Mouse (Mus musculus) hindbrain, embryonic 16.5 days (tissue): ENCODE data around the gene Upk3b. TPM values are rescaled to one million over a fixed set of nuclear protein-coding genes. Genes with fewer than 3 reads are reported as not detected.

Experiments used
- ATAC-seq: fragments of 200-750 bp; cut with Nextera tagmentation; 2 replicates; pipeline ENCODE4 v1.8.0; 2017; ENCODE audit warnings: moderate TSS enrichment, moderate library complexity
- H3K27ac ChIP-seq: fragments of 300-500 bp; sonication (generic); 2 replicates; pipeline ENCODE4 v1.5.1; 2014; ENCODE audit warnings: low read depth, mild to moderate bottlenecking, control low read depth, low read length, moderate library complexity
- H3K27me3 ChIP-seq: fragments of 300-500 bp; sonication (generic); replicated peaks from 2 replicates; pipeline ENCODE4 v1.6.1; 2014; ENCODE audit warnings: low read length; ENCODE audit not compliant: control insufficient read depth, insufficient read depth
- H3K36me3 ChIP-seq: fragments of 300-500 bp; sonication (generic); 2 replicates; pipeline ENCODE4 v1.6.1; 2014; ENCODE audit warnings: mild to moderate bottlenecking, low read length, moderate library complexity, mixed read lengths; ENCODE audit not compliant: control insufficient read depth, insufficient read depth
- H3K4me1 ChIP-seq: fragments of 300-500 bp; sonication (generic); 2 replicates; pipeline ENCODE4 v1.6.1; 2014; ENCODE audit warnings: low read depth, low read length; ENCODE audit not compliant: control insufficient read depth, insufficient read depth
- H3K4me2 ChIP-seq: fragments of 300-500 bp; sonication (generic); 2 replicates; pipeline ENCODE4 v1.6.1; 2014; ENCODE audit warnings: mild to moderate bottlenecking, low read length, control low read depth, moderate library complexity
- H3K4me3 ChIP-seq: fragments of 300-500 bp; sonication (generic); 2 replicates; pipeline ENCODE4 v1.5.1; 2014; ENCODE audit warnings: mild to moderate bottlenecking, low read length, control low read depth, moderate library complexity
- H3K9ac ChIP-seq: fragments of 300-500 bp; sonication (generic); 2 replicates; pipeline ENCODE4 v1.6.1; 2014; ENCODE audit warnings: low read depth, mild to moderate bottlenecking, control low read depth, low read length, moderate library complexity
- H3K9me3 ChIP-seq: fragments of 300-500 bp; sonication (generic); 2 replicates; pipeline ENCODE4 v1.6.1; 2014; ENCODE audit warnings: mild to moderate bottlenecking, low read length, moderate library complexity; ENCODE audit not compliant: control insufficient read depth
- WGBS: fragments of 180-500 bp; shearing (Covaris S2); extraction: QIAGEN DNeasy Blood & Tissue Kit; methylation state at CpG from one replicate; pipeline ENCODE4 v1.1.7; 2014; 5-methylcytosine and 5-hydroxymethylcytosine counted together
- polyA plus RNA-seq: library from polyadenylated mRNA; unstranded; fragments of >200 nt; fragmentation: Nextera tagmentation; extraction: Ambion mirVana; gene quantifications from 2 replicates; pipeline ENCODE4 v1.2.1, GENCODE M21; 2015

Gene Upk3b
- polyA plus RNA-seq, 1 experiment from 2014 or later, result 0.04 TPM

DNA sequence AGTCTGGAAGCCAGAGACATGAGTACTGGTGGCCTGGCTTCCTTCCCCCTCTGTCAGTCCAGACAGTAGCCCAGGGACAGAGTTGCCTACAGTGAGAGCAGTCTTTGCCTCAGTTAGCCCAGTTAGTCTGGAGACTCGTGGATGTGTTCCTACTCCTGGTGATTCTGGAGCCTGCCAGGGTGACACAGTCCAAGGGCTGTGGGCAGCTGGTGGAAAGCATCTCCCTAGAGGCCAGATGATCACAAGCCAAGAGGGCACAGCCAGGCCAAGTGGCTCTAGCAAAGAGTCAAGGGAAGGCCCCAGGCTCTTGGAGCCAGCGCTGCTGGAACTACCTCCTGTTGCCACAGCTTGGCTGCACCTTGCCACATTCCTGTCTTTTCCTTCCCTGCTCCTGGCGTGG lies 12.6 kb upstream of the Upk3b start:
- WGBS, result 84% methylated on average over 3 of the region's 3 CpGs
- Histone ChIP-seq H3K27me3 (no peaks in the 10 kb centered on the region), H3K4me2 (no peak overlapping the region), H3K36me3 (peaks cover 11% of the 10 kb centered on the region; the same call in 1 of the 2 replicates), H3K9ac (no peak overlapping the region), H3K27ac (no peak overlapping the region), H3K4me3 (no peak overlapping the region), H3K9me3 (no peaks in the 10 kb centered on the region), H3K4me1 (no peaks in the 10 kb centered on the region)
- no peak for ATAC-seq

DNA sequence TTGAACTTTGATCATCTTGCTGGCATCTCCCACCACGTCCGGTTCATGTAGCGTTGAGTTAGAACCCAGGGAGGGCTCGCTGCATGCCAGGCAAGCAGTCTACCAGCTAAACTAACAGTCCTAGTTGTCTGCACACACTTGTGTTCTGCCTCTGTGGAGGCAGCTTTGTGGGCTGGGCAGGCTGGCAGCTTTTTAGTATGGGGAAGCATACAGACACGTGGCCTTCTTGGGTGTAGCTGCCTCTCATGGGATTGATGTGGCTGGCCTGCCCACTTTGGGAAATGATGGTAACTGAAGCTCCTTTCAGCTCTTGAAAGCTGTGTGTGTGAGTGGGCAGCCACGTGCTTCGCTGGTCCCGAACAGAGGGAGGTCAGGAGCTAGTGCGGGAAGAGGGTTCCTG lies 11.4 kb upstream of the Upk3b start:
- ATAC-seq, result no peak
- Histone ChIP-seq H3K4me1 (no peaks in the 10 kb centered on the region), H3K4me3 (no peak overlapping the region), H3K27ac (no peak overlapping the region), H3K9me3 (no peaks in the 10 kb centered on the region), H3K4me2 (no peak overlapping the region), H3K9ac (no peak overlapping the region), H3K27me3 (no peaks in the 10 kb centered on the region), H3K36me3 (peaks cover 14% of the 10 kb centered on the region; the same call in 1 of the 2 replicates)
- WGBS, result 79% methylated on average over 9 of the region's 9 CpGs

DNA sequence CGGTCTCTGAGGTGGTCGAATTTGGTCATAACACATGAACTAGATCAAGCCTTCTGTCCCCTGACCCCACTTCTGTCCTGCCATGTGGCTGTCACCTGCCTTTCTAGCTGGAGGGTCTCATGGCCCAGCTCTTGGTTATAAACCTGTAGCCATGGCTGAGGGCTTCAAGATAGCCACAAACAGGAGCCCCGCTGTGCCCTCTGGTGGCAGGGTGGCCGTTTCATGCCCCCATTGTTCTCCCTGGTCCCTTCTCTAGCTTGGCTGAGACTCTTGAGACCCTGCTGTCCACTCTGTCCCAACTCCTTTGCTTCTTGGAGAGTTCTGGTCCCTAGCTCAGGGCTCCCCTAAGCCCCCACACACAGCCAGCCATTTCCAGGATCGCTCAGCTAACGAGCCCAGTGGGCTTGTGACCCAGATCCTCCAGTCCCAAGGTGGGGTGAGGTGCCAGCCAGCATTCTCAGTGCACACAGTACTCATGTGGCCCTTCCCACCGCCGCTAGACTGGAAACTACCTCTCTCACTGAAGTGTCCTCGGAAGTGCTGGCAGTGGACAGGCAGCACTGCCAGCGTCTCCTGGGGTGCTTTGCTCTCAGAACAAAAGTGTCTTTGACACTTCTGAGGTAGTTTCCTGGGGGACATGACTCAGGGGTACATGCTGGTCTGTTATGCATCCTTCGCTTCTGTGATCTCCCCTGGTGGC lies 10.5 kb upstream of the Upk3b start:
- H3K36me3 ChIP-seq, result peaks cover 19% of the 10 kb centered on the region
- no peaks in the 10 kb centered on the region for H3K4me1 ChIP-seq
- no peak for ATAC-seq
- H3K27me3 ChIP-seq, result no peaks in the 10 kb centered on the region
- H3K4me3 ChIP-seq, result no peak overlapping the region
- no peak overlapping the region for H3K27ac ChIP-seq
- H3K9me3 ChIP-seq, result no peaks in the 10 kb centered on the region
- no peak overlapping the region for H3K9ac ChIP-seq
- no peak overlapping the region for H3K4me2 ChIP-seq
- WGBS, result 79% methylated on average over 11 of the region's 11 CpGs

DNA sequence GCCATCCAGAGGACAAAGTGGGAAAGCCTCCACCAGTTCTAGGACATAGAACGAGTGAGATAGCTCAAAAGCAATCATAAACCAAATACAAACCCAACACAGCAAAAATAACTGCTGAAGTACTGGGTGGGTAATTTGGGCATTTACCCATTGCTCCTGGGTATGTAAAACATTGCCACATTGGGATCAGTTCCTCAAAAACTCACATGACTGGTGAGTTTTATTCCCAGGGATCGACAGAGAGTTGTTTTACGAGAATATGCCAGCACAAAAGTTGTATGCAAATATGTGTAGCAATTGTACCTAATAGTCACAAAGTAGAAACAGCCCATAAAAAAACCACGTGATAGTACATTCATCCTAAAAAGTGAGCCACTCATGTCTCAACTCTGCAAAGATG lies 3.4 kb upstream of the Upk3b start:
- H3K4me1 ChIP-seq, result no peaks in the 10 kb centered on the region
- peaks cover 11% of the 10 kb centered on the region for H3K36me3 ChIP-seq
- H3K27me3 ChIP-seq, result no peaks in the 10 kb centered on the region
- ATAC-seq, result no peak
- H3K9me3 ChIP-seq, result no peaks in the 10 kb centered on the region
- H3K27ac ChIP-seq, result no peak overlapping the region
- WGBS, result 86% methylated on average over 4 of the region's 4 CpGs
- no peak overlapping the region for H3K9ac ChIP-seq
- no peak overlapping the region for H3K4me3 ChIP-seq
- H3K4me2 ChIP-seq, result no peak overlapping the region

DNA sequence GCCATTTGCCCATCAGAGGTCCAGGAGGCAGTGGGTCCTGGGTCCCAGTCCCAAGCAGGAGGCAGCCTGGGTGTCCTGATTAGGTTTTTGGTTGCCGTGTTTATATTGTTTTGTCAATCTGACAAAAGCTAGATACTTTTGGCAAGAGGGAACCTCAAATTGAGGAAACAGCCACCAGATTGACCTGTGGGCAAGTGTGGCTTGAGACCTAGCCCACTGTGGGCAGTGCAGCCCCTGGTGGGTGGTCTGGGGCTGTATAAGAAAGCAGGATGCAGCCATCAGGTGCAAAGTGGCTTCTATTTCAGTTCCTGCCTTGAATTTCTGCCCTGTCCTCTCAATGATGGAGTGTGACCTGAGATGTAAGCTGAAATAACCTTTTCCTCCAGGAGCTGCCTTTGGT lies 3.0 kb upstream of the Upk3b start:
- Histone ChIP-seq H3K4me3 (no peak overlapping the region), H3K4me2 (no peak overlapping the region), H3K27ac (no peak overlapping the region), H3K4me1 (no peaks in the 10 kb centered on the region), H3K36me3 (peaks cover 9% of the 10 kb centered on the region), H3K27me3 (no peaks in the 10 kb centered on the region), H3K9me3 (no peaks in the 10 kb centered on the region), H3K9ac (no peak overlapping the region)
- WGBS, result 82% methylated on average over 1 of the region's 1 CpGs
- ATAC-seq, result no peak

DNA sequence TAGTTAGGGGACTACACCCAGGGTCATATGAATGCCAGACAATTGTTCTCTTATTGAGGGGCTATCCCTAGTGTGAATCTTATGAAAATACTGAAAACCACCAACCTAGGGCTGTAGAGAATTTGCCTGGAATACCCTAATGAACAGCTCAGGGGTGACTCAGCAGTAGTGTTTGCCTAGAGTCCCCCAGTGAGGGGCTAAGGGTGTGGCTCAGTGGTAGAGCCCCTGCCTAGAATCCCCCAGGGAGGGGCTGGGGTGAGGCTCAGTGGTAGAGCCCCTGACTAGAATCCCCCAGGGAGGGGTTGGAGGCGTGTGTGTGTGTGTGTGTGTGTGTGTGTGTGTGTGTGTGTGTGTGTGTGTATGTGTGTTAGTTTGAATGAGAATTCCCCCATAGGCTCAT lies 1.6 kb upstream of the Upk3b start:
- Histone ChIP-seq H3K4me3 (no peak overlapping the region), H3K9me3 (no peaks in the 10 kb centered on the region), H3K36me3 (peaks cover 6% of the 10 kb centered on the region), H3K27me3 (no peaks in the 10 kb centered on the region), H3K9ac (no peak overlapping the region), H3K4me1 (no peaks in the 10 kb centered on the region), H3K4me2 (no peak overlapping the region), H3K27ac (no peak overlapping the region)
- ATAC-seq, result no peak
- 60% methylated on average over 1 of the region's 1 CpGs for WGBS

DNA sequence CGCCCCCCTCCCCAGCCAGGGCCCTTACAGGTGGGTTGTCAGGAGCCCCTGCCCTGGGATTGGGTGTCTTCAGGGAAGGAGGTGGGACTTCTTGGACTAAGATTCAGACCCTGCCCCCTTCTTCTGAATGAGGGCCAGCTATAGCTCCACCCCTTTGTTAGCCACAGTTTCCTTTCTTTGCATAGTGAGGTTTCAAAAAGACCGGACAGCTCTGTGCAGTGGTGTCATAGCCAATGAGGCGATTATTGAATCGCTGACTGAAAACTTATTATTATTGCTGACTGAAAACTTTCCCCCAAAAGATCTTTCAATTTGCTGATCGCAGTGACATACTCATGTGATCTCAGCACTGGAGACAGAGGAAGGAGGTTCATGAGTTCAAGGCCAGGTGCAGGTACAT lies 1.9 kb downstream of the Upk3b start:
- no peak overlapping the region for H3K9ac ChIP-seq
- no peak overlapping the region for H3K4me2 ChIP-seq
- no peaks in the 10 kb centered on the region for H3K36me3 ChIP-seq
- no peaks in the 10 kb centered on the region; the same call in 1 of the 2 replicates for H3K27me3 ChIP-seq
- H3K4me3 ChIP-seq, result no peak overlapping the region
- H3K27ac ChIP-seq, result no peak overlapping the region
- H3K9me3 ChIP-seq, result no peaks in the 10 kb centered on the region
- ATAC-seq, result no peak
- no peaks in the 10 kb centered on the region for H3K4me1 ChIP-seq
- 38% methylated on average over 5 of the region's 5 CpGs for WGBS

DNA sequence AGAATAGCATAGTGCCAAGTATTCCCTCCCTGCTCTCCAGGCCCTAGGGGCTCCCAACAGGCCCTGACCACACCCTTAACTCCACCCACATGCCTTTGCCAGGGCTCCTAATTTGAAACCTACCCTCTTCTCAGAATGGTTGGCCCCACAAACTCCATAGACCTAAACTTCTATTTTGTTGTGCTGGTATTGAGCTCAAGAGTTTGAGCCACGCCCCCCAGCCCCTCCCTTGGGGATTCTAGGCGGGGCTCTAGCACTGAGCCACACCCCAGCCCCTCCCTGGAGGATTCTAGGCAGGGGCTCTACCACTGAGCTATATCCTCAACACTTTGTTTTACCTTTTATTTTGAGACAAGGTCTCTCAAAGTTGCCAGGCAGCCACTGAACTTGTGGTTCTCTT lies 3.0 kb downstream of the Upk3b start:
- 38% methylated on average over 2 of the region's 2 CpGs for WGBS
- no peaks in the 10 kb centered on the region for H3K4me1 ChIP-seq

DNA sequence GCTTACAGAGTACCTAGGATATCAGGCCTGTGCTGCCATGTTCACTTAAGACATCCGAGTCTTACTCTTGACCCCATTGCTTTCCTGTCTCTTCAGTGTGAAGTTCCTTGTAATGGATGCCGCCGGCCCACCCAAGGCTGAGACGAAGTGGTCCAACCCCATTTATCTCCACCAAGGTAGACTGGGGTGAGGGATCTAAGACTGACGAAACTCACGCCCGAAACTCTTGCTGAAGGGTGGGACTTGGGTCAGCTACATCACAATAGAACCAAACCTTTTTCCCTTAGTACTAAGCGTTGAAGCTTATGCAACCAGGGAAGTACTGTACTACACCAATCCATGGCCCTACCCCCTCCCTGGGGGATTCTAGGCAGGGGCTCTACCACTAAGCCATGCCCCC lies 3.4 kb downstream of the Upk3b start:
- H3K4me3 ChIP-seq, result no peak overlapping the region
- H3K4me1 ChIP-seq, result no peaks in the 10 kb centered on the region
- H3K36me3 ChIP-seq, result no peaks in the 10 kb centered on the region
- 97% methylated on average over 8 of the region's 8 CpGs for WGBS
- ATAC-seq, result no peak
- no peak overlapping the region for H3K4me2 ChIP-seq
- no peak overlapping the region for H3K27ac ChIP-seq
- no peaks in the 10 kb centered on the region for H3K9me3 ChIP-seq
- no peak overlapping the region for H3K9ac ChIP-seq
- no peaks in the 10 kb centered on the region; the same call in 1 of the 2 replicates for H3K27me3 ChIP-seq

More for the DNA sequence above, 3.0 kb downstream of the Upk3b start:
- Histone ChIP-seq H3K9me3 (no peaks in the 10 kb centered on the region), H3K36me3 (no peaks in the 10 kb centered on the region), H3K9ac (no peak overlapping the region), H3K27me3 (no peaks in the 10 kb centered on the region; the same call in 1 of the 2 replicates), H3K27ac (no peak overlapping the region), H3K4me3 (no peak overlapping the region), H3K4me2 (no peak overlapping the region)
- ATAC-seq, result no peak
